Mouse (Mus musculus) neutrophil, adult 59 days (primary cell): ENCODE data around the gene Cmtm2b. TPM values are rescaled to one million over a fixed set of nuclear protein-coding genes. Genes with fewer than 3 reads are reported as not detected.

ENCODE experiments used
- total RNA-seq, 2 experiments: library from RNA; stranded (reverse); gene quantifications; 1 replicate in 1 of 2; 2 replicates in 1 of 2; pipeline ENCODE4 v1.2.4; 2023

Cmtm2b gene
- total RNA-seq: not detected

GRCm38 (mm10) chr8:104321930-104322329 is at the start of gene Cmtm2b:
Cmtm2b (plus strand) TSS chr8:104322230.

GRCm38 (mm10) chr8:104293081-104293480 is 28.9 kb upstream of the Cmtm2b start, which contains the start of gene Cmtm2a:
Cmtm2a (minus strand) TSS chr8:104293181.

GRCm38 (mm10) chr8:104309441-104310155 is 12.4 kb upstream of the Cmtm2b start, which contains the start of the genes Gm45711 and Cmtm1:
Gm45711 (minus strand) TSS chr8:104310081.
Cmtm1 (minus strand) TSS chr8:104310145.

GRCm38 (mm10) chr8:104321267-104321666 is 763 bp upstream of the Cmtm2b start, which contains the start of gene Gm11020:
Gm11020 (plus strand) TSS chr8:104321567.

GRCm38 (mm10) chr8:104339229-104339982 is 17.4 kb downstream of the Cmtm2b start, which contains the start of gene Cmtm3:
Cmtm3 (plus strand) TSS chr8:104339410.

Other genes with a start within 250 kb of the Cmtm2b start
- 1 to 10 TPM in 1 of 2 experiments, under 1 TPM in 1; 0.42 to 1.0 TPM for gene Cdh5, start 220.6 kb upstream of the Cmtm2b start, total RNA-seq
- not detected for gene Bean1, start 151.8 kb upstream of the Cmtm2b start, total RNA-seq
- 10 to 100 TPM; 53.9 to 56.1 TPM for gene Tk2, start 73.7 kb upstream of the Cmtm2b start, total RNA-seq
- gene Cklf, start 71.4 kb upstream of the Cmtm2b start, total RNA-seq: 100 to 1,000 TPM in 1 of 2 experiments, 10 to 100 TPM in 1; 99.2 to 105 TPM
- not detected for gene Cmtm2a, start 29.0 kb upstream of the Cmtm2b start, total RNA-seq
- gene Gm45711, start 12.1 kb upstream of the Cmtm2b start, total RNA-seq: not detected
- gene Cmtm1, start 12.1 kb upstream of the Cmtm2b start, total RNA-seq: not detected
- not detected for gene Gm11020, start 663 bp upstream of the Cmtm2b start, total RNA-seq
- gene Cmtm3, start 17.2 kb downstream of the Cmtm2b start, total RNA-seq: 10 to 100 TPM; 29.6 to 41.0 TPM
- under 1 TPM; 0.49 to 0.86 TPM for gene Cmtm4, start 73.6 kb downstream of the Cmtm2b start, total RNA-seq
- 10 to 100 TPM; 45.2 to 65.7 TPM for gene Dync1li2, start 120.8 kb downstream of the Cmtm2b start, total RNA-seq
- gene Terb1, start 187.7 kb downstream of the Cmtm2b start, total RNA-seq: not detected
- 10 to 100 TPM; 11.6 to 13.2 TPM for gene Nae1, start 212.4 kb downstream of the Cmtm2b start, total RNA-seq
- gene Car7, start 212.5 kb downstream of the Cmtm2b start, total RNA-seq: not detected